Mouse (Mus musculus) adrenal gland, adult (tissue): Measurements from ENCODE around the gene Tab1.

Source experiments
- DNase-seq, 2 experiments: peaks; one replicate each; pipeline ENCODE4 v3.0.0; 2022 to 2023; ENCODE audit warnings: low spot score in 1 of 2; ENCODE audit not compliant: inconsistent age in 2 of 2

The Tab1 gene

DNA sequence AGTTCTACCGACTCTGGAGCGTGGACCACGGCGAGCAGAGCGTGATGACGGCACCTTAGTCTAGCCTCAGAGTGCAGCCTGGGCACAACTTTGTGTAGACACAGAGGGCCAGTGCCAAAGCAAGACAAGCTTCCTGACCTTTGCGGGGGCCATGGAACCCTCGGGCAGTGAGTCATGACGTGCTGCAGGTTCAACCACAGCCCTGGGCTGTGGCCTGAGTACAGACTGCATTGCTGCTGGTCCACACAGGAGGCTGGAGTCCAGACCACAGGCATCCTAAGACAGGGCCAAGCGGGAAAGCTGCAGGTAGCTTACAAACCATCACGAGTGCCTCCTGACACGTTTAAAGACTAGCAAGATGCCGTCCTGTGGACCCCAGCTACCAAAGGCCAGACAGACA lies 27.3 kb downstream of the Tab1 start:
- DNase-seq: no peak

DNA sequence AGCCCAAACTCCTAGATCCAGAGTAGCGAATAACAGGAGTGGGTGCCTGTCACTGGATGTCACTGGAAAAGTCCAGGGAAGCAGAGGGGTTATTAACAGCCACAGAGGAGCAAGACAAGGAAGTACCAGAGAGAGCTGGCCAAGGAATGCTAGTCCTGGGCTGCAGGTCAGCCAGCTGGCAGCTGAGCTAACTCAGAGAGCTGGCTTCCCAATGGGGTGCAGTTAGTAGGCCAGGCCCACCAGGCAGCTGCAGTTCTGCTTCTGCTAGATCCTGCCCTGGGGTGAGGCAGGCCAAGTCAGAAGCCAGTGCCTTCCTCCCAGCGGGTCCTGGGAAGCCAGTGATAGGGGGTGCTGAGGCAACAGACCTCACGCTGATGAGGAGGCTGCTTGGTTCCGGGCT lies 27.8 kb downstream of the Tab1 start:
- DNase-seq: no peak

DNA sequence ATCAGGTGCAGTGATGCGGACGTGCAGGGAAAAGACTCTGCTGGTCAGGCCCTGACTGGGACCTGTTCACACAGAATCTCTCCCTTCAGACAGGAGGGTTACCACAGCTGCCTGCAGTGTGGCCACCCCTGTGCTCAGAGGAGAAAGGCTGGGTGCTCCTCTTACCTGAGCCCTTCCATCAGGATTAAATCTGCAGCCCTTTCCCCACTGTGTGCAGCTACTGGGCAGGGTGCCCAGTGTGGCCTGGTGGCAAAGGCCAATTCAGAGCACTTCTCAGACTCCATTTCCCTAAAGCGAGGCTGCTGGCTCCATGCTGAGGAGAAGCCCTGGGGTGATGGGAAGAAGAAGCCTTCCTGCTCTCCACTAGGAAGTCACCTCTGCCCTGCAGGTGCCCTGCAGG lies 28.3 kb downstream of the Tab1 start:
- no peak for DNase-seq

- no peak for DNase-seq
Observed at GRCm38 (mm10) chr15:80162401-80162964, 29.6 kb downstream of the Tab1 start.

GRCm38 (mm10) chr15:80163274-80163673 lies 30.3 kb downstream of the Tab1 start:
- DNase-seq: no peak

GRCm38 (mm10) chr15:80163716-80164115 lies 30.8 kb downstream of the Tab1 start:
- DNase-seq: no peak

DNA sequence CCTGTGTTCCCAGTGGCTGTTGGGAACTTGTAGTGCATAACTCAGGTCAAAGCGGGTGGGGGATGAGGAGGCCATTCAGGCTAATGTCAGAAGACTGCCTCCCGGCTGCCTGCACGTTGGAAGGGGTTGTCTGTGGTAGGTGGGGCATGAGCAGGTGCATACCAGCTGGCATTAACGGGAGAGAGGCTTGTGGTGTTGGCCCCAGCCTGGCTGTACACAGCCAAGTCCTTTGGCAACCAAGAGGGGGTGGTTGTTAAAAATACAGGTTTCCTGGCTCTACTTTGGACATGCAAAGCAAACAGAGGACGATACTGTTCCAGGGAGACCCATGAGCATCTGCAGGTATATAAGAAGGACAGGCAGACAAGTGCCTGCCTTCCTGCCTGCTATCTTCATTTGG lies 32.5 kb downstream of the Tab1 start:
- no peak for DNase-seq

- no peak for DNase-seq
Observed at GRCm38 (mm10) chr15:80169484-80169883, 36.6 kb downstream of the Tab1 start.

DNA sequence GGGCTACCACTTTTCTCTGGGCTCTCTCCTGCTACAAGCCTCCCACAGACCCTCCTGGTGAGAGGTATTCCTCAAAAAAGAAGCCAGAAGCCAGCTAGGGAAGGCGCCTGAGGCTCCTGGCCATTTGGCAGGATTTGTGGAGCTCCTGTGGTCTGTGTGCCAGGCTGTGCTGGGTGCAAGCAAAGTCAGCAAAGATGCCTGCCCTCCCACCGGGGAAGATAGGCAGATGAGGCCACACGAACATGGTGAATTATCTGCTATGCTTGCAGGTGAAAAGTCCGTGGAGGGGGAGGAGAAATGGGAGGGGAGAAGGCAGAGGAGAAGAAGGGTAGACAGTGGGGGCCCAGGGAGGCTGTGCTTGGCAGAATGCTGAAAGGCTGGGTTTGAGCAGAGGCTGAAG lies 37.4 kb downstream of the Tab1 start:
- no peak for DNase-seq

GRCm38 (mm10) chr15:80171286-80171685 lies 38.4 kb downstream of the Tab1 start:
- DNase-seq: no peak

DNA sequence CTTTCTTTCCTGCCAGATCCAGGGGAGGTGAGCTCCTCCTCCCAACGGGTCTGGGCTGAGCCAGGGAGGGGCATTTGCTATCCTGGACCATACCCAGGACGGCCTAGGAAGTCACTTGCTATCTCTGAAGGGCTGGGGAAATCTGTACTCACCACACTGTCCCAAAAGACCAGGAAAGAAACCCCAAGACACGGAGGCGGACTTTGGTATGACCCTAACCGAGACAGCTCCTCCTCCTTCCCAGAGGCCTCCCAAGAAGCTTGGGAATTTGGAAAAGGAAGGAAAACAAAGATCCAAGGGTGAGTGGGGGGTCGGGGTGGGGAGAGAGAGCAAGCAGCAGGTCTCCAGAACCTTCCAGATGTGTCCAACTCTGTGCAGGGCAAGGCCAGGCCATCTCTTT lies 38.9 kb downstream of the Tab1 start:
- no peak for DNase-seq

DNA sequence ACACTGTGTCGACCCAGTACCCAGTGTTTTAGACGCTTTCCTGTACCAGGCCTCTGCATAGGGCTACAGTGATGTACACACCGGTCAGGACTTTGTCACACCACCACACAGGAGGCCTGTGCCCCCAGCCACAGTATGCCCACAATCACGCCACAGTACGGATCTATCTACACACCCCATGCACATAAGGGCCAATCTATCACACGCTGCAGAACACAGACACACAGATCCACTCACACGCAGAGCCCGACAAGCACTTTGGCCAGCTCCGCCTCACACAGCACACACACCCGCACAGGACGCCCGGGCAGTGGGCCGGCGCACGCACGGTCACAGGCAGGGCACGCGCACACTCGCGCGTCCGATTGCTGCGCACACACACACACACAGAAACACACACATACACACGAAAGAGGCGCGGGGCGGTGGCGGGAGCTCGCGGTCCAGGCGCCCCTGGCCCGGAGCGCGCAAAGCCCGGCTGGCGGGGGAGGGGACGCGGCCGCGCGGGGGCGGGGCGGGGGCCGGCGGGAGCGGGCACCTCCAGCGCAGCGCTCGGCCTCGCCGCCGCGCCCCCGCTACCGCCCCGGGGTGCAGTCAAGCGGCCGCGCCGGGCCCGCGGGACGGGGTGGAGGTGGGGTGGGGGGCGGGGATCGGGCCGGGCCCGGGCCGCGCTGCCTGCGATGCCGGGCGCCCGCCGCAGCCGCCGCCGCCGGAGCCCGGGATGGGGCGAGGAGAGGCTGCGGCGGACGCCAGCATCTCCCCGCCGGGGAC lies 40.3 kb downstream of the Tab1 start, which contains the start of gene Mgat3:
TSS of gene Mgat3 (plus strand) at position 721 of the 771 bp plus-strand sequence.
- peak; percentile 50 to 71 for DNase-seq

- peak in 1 of 2 experiments; percentile 48 for DNase-seq
Observed at GRCm38 (mm10) chr15:80173781-80174597, 41.1 kb downstream of the Tab1 start.

GRCm38 (mm10) chr15:80174598-80174875 lies 41.6 kb downstream of the Tab1 start:
- peak in 1 of 2 experiments; percentile 19 for DNase-seq

DNA sequence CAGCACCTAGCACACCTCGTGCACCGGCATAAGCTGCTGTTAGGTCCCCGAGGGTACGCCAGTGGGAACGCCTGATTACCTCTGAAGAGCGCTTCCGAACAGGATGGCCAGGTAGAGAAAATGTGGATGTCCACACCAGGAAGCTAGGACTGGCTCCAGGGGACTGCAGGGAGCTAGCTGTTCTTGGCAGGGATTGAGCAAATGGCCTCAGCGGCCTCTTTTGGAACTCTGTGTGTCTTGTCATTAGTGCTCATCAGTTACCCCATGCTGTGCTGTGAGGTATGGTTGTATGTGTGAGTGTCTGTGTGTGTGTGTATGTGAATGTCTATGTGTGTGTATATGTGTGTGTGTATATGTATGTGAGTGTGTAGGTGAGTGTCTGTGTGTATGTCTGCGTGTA lies 42.4 kb downstream of the Tab1 start:
- DNase-seq: peak in 1 of 2 experiments; percentile 20

DNA sequence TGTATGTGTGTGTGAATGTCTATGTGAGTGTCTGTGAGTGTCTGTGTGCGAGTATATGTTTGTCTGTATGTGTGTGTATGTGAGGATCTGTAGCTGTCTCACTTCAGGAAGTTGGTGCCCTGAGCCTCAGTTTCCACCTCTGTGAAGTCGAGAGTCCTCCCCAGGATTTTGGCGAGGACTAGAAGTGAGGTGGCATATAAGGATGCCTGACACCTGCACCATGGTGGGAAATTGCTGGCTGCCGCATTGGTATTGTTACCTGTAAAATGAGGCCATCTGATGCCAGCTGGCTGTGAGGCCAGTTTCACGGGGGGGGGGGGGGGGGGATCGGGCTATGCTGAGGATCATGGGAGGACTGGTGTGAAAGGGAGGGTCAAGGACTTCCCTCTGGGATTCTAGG lies 42.8 kb downstream of the Tab1 start:
- DNase-seq: no peak

DNA sequence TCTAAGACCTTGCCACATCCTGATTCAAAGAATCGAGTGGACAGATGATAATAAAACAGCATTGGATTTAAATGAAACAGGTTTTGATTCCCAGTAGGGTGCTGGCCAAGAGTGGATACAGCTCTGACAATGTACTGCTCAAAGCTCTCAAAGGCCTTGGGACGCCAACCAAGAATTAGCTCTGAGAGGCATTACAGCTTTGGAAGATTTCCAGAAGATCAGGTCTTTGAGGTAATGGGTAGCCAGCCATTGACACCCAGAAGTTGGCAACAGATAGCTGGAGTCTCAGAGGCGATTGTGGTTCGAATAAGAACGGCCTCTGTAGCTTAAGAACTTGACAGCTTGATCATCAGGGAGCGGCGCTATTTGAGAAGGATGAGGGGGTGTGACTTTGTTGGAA lies 48.6 kb downstream of the Tab1 start:
- peak in 1 of 2 experiments; percentile 63 for DNase-seq

DNA sequence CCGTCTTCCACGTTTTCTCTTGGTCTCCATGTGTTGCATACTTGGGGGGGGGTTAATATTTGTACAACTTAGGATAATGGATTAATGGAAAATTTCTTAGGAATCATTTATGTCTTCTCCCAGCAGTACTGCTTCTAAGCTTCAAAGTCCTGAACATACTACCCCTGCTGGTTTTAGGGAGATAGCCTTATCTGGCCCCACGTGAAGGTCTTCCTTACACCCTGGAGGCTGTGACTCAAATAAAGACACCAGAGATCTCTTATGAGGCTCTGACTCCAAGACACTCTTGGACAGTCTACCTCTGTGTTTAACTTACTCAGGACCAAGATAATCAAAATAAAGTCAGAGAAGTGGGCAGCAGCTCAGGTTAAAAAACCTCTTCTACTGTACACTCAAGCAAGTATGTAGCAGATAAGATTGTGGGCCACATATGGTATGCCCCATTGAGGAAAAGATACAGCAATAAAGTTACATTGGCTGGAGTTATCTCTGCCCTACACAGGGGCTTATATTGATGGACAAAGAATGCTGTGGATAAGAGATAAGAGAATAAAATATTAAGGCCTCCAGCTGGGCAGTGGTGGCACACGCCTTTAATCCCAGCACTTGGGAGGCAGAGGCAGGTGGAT lies 49.3 kb downstream of the Tab1 start:
- DNase-seq: peak in 1 of 2 experiments; percentile 17

- DNase-seq: no peak
Observed at GRCm38 (mm10) chr15:80188927-80189326, 56.0 kb downstream of the Tab1 start.

GRCm38 (mm10) chr15:80190075-80190474 lies 57.1 kb downstream of the Tab1 start:
- no peak for DNase-seq

DNA sequence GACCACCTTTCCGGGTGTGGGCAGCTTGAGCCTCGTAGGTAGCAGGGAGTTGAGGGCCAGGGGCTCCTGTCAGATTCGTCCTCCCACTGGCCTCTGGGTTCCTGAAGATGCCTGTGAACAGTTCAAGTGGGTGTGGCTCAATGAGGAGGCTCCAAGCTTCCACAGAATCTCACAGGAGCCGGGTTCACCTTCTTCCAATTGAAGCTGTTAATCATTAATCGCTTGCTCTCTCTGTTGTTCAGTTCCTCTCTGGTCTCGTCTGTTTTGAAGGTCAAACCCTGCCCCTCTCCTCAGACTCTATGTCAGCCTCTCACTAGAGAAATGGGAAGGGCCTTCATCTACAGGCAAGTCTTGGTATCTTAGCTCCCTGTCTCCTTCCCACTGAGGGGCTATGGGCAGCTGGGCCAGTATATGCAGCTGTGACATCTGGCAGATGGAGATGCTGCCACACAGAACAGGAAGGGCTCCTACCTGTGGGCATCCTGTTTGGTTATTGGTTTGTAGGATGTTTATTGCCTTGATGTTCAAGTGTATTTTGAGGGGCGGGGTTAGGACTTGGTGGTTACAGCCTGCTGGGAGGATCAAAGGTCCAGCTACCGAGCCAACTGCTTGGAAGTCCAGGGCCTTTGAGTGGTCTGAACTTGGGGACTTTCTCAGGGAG lies 58.8 kb downstream of the Tab1 start:
- DNase-seq: no peak
